Mouse (Mus musculus): ENCODE data around the gene Clk2.

GRCm38 (mm10) chr3:89218271-89218670, 53.7 kb downstream of the Clk2 start:
- TF ChIP-seq MAX (IDR thresholded peaks at IDR 0.05; ENCODE audit: low read depth) (no peak), E2F4 (IDR thresholded peaks at IDR 0.05; ENCODE audit: insufficient read depth) (no peak), POLR2A (IDR thresholded peaks at IDR 0.05; ENCODE audit: insufficient read length, low read depth) (no peak)

All from myocyte (in vitro differentiated cells).